Mouse (Mus musculus): Measurements from ENCODE around the gene Lhx5.

The Lhx5 gene

GRCm38 (mm10) chr5:120431649-120432485, at the start of gene Lhx5:
Lhx5 (plus strand) TSS chr5:120431699.
- DNase-seq (ENCODE audit: low spot score in 2 of 2) = peak in 1 of 2 experiments; percentile 33

- DNase-seq (ENCODE audit: low spot score in 2 of 2) = peak in 1 of 2 experiments; percentile 45
Observed at GRCm38 (mm10) chr5:120386361-120386760, 45.1 kb upstream of the Lhx5 start.

GRCm38 (mm10) chr5:120388765-120389164, 42.7 kb upstream of the Lhx5 start:
- no peak for DNase-seq (ENCODE audit: low spot score in 2 of 2)

GRCm38 (mm10) chr5:120389973-120390372, 41.5 kb upstream of the Lhx5 start:
- peak in 1 of 2 experiments; percentile 42 for DNase-seq (ENCODE audit: low spot score in 2 of 2)

DNA sequence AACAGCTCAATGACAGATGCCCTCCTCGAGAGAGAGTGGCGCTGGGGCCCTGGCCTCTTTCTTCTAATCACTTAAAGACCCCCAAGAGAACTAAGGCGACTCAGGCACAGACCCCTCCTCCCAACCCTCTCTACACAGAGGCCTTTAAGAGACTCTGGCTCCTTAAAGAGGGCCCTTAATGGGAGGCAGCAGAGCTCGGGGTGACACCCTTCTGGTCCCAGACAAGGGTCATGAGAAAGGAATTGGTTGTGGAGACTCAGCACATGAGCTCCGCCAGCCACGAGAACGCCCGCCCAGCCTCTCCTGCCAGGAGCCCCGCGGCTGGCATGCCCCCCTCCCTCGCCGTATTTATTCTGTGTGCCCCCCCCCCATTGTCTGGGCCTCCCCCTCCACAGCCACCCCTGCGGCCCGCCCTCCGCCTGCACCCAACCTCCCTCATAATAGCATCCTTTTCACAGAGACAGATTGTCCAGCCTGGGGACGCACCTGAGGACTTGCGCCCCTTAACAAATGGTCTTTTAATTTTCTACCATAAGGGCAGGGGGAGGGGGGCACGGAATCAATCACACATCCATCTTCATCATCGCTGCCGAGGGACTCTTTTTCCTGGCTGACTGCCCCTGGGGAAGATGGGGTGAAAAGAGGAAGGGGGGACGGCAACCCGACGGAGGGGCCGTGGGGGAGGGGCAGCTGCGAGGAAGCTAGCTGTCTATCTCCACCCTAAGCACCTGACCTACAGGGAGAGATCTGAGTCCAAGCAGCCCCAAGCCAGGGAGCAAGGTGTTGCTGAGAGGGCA, 37.4 kb upstream of the Lhx5 start:
- DNase-seq (ENCODE audit: low spot score in 2 of 2) = peak in 1 of 2 experiments; percentile 14

DNA sequence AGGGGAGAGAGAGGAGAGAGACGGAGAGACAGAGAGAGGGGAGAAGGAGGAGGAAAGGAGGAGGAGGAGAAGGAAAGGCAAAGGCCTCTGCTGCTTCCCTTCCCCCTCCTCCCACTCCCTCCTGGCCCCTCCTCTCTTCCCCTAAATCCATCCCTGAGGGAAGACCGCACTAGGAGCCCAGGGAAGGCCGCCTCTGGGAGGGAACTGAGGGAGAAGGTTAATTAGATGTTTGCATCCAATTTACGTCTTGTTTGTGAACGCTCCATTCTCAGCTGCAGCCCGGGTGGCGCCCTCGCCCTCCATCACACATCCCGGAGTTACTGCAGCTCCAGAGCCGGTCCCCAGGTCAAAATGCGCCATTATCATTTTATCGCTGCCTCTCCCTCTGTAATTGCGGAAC, 33.5 kb upstream of the Lhx5 start:
- no peak for DNase-seq (ENCODE audit: low spot score in 2 of 2)

GRCm38 (mm10) chr5:120404831-120405591, 26.5 kb upstream of the Lhx5 start:
- no peak for DNase-seq (ENCODE audit: low spot score in 2 of 2)

GRCm38 (mm10) chr5:120408933-120409332, 22.6 kb upstream of the Lhx5 start:
- no peak for DNase-seq (ENCODE audit: low spot score in 2 of 2)

DNA sequence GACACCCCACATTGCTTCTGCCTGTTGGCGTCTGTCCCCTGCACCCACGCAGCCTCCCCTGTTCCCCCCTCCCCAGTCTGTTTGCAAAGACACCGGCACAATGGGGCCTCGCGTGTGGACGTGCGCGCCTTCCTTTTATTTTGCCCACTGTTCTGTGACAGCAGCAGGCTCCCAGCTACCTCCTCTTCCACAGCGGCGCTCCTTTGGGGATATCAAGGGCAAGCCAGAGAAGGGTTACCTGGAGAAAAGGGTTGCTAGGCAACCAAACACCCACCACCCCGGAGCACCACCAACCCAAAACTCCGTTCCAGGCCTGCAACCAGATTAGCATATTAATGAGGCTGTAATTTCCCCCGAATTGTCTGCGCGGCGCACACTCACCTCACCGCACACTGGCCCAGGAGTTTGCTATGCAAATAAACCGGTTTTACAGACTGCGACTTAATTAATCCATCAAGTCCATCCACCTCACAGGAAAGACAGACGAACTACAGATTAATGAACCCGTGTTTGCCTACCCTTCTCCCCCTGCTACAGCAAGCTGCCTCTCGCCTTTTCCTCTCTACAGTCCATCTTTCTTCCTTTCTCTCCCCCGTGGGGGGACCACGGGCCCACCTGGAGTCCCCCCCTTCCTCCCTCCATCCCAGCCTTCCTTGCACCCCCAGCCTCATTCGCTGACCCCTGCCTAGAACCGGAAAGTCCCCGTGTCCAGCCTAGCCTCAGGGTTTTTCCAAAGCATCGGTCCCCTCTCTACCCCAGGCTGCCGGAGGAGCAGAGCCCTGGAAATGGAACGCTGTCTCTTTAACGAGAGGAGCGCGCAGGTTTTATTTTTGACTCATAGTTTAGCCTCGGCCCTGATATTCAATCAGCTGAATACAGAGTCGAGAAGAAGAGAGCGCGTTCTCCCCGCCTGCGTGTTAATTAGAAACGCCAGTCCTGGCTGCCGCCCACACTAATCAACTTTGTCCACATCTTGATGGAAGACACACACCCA, 21.8 kb upstream of the Lhx5 start:
- DNase-seq (ENCODE audit: low spot score in 2 of 2) = no peak

- no peak for DNase-seq (ENCODE audit: low spot score in 2 of 2)
Observed at GRCm38 (mm10) chr5:120413436-120413835, 18.1 kb upstream of the Lhx5 start.

GRCm38 (mm10) chr5:120420106-120420505, 11.4 kb upstream of the Lhx5 start:
- no peak for DNase-seq (ENCODE audit: low spot score in 2 of 2)

DNA sequence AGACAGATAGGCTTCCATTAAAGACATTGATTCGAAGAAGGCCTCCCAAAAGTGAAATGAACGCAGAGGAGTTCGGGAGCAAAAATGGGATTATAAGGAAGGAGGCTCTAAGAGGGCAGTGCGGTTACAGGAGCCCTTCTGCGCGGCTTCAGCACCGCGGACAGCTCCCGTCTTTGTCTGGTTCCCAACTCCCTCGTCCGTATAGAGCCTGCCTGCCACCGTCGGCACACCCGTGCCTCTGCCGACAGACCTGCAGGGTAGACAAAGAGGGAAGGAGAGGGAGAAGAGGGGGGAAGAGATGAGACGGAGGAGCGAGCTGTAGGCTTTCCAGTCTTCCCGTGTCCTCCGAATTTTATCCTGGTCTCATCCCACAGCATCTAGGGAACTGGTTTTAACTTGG, 7.5 kb upstream of the Lhx5 start:
- peak in 1 of 2 experiments; percentile 59 for DNase-seq (ENCODE audit: low spot score in 2 of 2)

DNA sequence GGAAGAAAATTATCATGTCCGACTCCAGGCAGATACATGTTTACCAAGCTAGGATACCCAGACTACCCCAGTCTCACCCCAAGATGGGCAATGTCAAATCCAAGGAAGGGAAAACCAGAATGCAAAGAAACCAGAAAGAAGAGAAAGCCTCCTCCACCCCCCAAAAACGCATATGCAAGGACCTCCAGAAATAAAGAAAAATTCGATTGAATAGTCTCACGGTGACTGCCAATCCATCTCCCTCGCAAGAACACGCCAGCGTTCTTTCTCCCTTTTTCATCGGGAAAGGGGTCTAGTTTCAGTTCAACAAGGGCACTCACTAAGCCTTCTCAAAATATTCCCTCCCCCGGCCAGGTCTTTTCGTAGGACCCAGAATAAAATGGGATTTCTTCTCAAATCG, 6.8 kb upstream of the Lhx5 start:
- DNase-seq (ENCODE audit: low spot score in 2 of 2) = no peak

DNA sequence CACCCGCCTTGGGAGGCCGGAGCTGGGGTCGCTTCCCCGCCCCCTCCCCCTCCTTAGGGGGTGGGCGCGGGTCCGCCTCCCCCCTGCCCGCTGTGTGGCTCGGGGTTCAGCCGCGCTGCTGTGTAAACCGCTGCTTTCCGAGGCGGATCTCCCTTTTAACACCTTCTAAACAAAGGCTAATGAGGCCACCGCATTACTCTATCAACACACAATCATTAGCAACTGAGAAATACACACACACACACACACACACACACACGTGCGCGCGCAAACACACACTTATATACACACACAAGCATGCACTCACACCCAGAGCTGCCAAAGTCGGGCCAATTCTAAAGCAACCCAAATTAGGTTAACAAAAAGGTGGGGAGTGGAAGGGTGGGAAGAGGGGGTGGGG, 5.8 kb upstream of the Lhx5 start:
- no peak for DNase-seq (ENCODE audit: low spot score in 2 of 2)

GRCm38 (mm10) chr5:120426572-120426971, 4.9 kb upstream of the Lhx5 start:
- no peak for DNase-seq (ENCODE audit: low spot score in 2 of 2)

DNA sequence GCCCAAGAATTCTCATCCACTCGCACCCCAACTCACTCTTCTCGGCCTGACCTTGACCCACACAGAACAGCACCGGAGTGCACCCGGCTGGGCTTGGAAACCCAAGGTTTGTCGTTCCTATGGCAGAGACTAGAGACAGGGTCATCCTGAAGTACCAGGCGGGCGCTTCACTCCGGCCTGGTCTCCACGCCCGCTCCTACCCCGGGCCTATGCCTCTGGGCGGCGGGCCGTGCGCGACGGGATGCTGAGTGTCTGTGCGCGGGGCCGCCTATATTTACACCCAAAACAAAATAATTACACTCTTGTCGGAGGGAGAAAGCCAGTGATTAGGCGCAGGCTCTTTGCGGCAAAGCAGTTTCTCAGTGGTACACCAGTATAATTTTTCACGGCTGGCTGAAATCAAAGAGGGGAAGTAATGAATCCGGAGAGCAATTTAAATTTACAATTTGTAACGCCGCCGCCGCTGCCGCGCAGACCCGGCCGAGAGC, 4.0 kb upstream of the Lhx5 start:
- DNase-seq (ENCODE audit: low spot score in 2 of 2) = no peak

GRCm38 (mm10) chr5:120428189-120428838, 3.2 kb upstream of the Lhx5 start:
- DNase-seq (ENCODE audit: low spot score in 2 of 2) = no peak

- no peak for DNase-seq (ENCODE audit: low spot score in 2 of 2)
Observed at GRCm38 (mm10) chr5:120428990-120429389, 2.5 kb upstream of the Lhx5 start.

GRCm38 (mm10) chr5:120429692-120430091, 1.8 kb upstream of the Lhx5 start:
- DNase-seq (ENCODE audit: low spot score in 2 of 2) = no peak

GRCm38 (mm10) chr5:120431001-120431583, 407 bp upstream of the Lhx5 start:
- no peak for DNase-seq (ENCODE audit: low spot score in 2 of 2)
